Mouse (Mus musculus) midbrain, embryonic 15.5 days (tissue): ENCODE data around the gene Sp110. TPM values are rescaled to one million over a fixed set of nuclear protein-coding genes. Genes with fewer than 3 reads are reported as not detected.

Source experiments
- polyA plus RNA-seq: library from polyadenylated mRNA; unstranded; fragments of >200 nt; fragmentation: Nextera tagmentation; extraction: Ambion mirVana; gene quantifications from 2 replicates; pipeline ENCODE4 v1.2.1, GENCODE M21; 2015

Gene Sp110
- polyA plus RNA-seq, 1 experiment from 2014 or later, result 0.56 TPM

Other genes starting within 250 kb of the Sp110 start
- not detected in 2 replicates for gene G530012D18Rik, start 23.1 kb downstream of the Sp110 start, polyA plus RNA-seq
- 0.43 and 0.68 TPM in 2 replicates for gene Sp140, start 1.6 kb upstream of the Sp110 start, polyA plus RNA-seq
- gene Sp100, start 51.2 kb upstream of the Sp110 start, polyA plus RNA-seq, result 0.40 and 1.5 TPM in 2 replicates
- gene A630001G21Rik, start 179.8 kb upstream of the Sp110 start, polyA plus RNA-seq, result 0.19 and 0.56 TPM in 2 replicates
- 53.1 and 54.5 TPM in 2 replicates for gene Cab39, start 194.6 kb upstream of the Sp110 start, polyA plus RNA-seq